Mouse (Mus musculus): ENCODE measurements around the gene Klc2. TPM values are rescaled to one million over a fixed set of nuclear protein-coding genes. Genes with fewer than 3 reads are reported as not detected.
"Not testable (repeated sequence)": the region's sequence is repeated elsewhere in the genome, so short reads cannot be mapped to it uniquely, and the experiment has no call there.

Klc2 gene
- polyA plus RNA-seq, 2 experiments from 2014 or later, result 4.6 to 6.7 TPM

DNA sequence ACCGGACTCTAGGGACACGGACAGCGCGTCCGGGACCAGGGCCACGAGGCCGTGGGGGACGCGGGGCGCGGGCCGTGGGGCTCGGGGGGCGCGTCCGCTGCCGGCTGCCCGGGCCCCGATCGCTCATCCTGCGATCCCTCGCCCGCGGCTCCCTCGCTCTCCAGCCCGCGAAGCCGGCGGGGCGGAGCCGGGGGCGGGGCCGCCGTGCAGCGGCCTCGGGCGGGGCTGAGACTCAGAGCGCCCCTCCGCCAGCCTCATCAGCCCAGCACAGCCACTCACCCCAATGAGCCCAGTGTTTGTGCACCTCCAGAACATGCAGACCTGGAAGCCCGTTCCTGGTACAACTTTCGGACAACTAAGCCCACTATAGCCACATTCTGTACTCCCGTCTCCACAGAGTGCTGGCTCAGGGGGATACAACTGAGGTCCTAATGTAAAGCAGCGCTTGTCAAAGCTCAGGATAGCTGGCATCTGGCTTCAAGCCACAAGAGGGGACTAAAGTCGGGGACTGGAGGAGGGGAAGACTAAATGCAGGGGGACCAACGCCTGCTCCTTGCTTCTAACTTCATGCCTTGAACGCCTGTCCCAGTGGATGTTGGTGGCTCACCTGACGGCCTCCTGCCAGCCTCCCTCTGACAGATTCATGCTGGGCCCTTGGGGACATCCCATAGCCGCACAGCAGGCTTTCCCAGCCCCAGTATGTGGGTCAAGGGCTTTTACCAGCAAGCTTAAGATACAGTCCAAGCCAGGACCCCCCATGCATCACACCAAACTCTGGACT, 19.8 kb downstream of the Klc2 start, which contains the start of gene Cnih2:
Gene Cnih2, minus strand, starts transcription at position 159 of the 781 bp plus-strand sequence.
- peak; percentile 44 for ATAC-seq

DNA sequence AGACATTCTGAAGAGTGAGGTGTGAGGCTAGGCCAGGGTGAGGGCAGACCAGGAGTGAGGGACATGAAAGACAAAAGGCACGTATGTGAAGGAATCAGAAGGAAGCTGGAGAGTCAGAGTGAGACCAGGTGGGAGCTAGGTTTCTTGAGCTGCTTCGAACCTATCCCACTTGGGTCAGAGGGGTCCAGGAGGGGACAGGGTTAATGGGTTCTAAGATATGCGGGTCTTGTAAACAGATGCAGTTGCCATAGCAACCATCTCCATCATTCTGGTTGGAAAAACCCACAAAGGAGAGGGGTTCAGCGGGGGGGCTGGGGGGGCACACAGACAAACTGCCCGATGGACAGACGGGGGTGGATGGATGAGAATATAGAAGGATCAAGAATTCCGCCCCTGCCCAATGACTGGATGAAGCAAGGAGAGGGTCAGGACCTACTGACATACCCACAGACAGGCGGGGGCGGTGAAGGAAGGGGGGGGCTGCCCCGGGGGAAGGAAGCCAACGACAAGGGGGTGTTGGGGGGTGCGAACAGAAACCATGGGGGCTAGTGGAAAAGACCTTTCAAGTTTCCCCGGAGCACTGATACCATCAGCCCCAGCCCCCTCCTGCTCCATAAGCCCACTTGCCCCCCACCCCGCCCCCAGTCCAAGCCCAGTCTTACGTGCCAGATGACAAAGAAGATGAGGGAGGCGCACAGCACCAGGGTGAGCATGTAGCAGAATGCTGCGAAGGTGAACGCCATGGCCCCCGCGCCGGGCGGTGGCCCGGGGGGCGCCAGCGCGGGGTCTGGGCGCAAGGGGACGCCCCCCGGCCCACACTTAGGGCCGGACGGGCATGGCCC, 20.6 kb downstream of the Klc2 start:
- ATAC-seq, result no peak

DNA sequence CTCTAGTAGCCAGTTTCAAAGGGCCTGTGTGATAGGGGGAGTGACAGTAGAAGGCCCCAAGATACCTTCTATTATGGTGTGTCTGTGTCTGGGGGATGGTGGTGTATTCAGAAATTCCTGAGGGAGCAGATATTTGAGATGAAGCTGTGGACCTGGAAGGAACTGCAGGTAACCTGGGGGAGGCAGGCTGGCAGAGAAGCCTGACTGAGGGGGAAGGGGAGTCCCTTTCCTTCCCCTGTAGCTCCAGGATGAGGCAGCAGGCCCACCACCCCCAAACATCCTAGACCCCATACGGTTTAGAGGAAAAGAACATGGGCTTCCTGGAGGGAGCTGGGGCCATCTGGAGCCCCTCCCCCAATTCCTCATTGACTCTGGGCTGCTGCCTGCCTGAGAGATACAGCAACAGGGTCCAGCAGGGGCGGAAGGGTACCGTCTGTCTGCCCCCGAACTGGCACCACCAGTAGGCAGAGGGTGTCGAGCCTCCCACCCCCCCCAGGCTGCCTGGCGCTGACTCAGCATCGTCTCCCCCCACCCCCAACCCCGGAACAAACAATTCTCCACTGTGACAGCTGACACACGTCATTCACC, 22.4 kb downstream of the Klc2 start:
- ATAC-seq, result no peak

DNA sequence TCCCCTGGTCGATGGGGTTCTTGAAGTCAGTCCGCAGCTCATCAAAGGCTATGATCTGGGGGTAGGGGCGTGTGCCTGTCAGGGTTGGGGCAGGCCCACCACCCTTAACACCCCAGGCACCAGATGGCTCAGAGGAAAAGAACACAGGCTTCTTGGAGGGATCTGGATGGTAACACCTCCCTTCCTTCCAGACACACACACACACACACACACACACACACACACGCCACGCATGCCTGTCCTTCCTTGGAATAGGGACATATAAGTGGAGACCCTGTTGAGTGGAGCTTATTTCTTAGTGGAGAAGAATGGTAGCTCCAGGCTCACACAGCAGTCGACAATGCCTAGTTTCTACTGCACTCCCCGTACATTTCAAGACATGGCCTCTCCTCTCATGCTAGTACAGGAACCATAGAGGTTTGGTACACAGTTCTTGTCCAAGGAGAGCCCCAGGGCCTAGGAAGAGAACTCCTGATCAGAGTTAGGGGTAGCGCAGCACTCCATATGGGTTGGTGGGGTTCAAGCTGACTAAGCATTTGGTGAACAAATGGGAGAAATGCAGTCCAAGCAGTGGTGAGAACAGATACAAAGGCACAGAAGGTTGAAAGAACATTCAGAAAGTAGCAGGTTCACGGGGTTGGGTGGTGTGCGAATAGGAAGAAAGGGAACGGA, 23.5 kb downstream of the Klc2 start:
- no peak for ATAC-seq

DNA sequence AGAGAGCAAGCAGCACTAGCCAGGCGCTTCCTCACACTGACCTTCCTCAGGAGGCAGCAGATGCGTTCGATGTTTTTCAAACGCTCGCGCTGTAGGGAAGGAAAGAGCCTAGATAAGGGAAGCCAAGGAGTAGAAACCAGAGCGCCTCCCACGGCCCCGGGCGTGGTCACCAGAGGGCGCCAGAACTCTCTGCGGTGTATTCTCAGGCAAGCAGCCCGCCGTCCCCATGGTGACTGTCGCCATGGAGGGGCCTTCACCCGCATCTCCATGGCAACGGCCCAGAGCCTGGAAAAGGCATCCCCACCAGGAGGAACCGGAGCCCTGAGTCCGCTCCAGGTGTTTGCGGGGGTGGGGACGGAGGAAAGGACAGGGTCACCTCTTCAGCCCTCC, 24.1 kb downstream of the Klc2 start:
- peak; percentile 60 for ATAC-seq

DNA sequence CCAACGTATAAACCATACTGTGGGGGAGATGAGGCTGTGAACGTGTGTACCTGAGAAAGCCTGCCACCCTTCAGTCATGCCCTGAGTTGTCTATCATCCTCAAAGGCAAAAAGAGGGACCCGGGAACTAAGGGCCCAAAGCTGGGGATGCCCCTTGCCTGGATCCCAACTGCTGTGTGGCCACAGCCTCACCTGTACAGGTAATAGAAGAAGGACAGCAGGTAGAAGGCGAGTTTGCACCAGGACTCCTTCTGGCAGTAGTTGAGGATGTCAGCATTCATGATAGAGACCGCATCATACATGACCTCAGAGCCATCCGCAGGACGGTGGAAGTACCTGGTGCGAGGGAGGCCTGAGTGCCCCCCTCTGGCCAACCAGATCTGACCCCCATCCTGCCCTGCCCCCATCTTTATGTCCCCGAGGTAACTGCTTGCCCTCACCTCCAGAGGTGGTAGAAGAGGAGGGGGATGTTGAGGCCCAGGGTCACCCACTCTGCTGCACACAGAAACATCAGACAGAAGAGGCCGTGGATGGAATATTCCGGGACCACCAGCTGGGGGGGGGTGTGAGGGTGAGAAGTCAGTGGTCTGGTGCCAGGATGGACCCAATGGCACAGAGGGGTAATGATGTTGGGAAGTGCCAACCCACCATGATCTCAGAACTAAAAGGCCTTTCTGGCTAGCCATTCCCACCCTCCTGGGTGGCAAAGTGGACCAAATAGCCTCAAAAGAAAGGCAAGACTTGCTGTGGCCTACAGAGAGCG, 24.7 kb downstream of the Klc2 start:
- no peak for ATAC-seq

DNA sequence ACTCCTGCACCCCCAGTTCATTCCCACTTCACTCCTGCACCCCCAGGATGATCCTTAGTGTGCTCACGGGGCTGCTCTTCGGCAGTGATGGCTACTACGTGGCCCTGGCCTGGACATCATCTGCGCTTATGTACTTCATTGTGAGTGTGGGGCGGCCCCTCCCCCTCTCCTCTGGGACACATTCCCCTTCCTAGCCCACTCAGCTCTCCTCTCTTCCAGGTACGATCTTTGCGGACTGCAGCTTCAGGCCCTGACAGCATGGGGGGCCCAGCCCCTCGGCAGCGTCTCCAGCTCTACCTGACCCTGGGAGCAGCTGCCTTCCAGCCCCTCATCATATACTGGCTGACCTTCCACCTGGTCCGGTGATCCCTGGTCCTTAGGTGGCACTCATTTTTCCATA, 26.3 kb downstream of the Klc2 start:
- ATAC-seq, result no peak

DNA sequence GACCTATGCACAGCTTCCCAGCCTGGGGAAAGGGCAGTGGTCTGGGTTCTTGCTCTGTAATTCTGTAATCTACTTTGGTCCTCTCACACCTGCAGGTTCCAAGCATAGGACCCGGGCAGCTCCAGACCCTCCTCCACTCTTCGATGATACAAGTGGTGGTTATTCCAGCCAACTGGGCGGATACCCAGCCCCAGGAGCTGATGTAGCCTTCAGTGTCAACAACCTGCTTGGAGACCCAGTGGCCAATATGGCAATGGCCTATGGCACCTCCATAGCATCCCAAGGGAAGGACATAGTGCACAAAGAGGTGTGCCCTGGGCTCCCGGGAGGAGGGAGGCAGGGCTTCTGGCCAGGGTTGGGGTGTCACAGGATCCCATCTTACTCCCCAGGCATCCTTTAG, 29.0 kb downstream of the Klc2 start:
- ATAC-seq, result no peak

DNA sequence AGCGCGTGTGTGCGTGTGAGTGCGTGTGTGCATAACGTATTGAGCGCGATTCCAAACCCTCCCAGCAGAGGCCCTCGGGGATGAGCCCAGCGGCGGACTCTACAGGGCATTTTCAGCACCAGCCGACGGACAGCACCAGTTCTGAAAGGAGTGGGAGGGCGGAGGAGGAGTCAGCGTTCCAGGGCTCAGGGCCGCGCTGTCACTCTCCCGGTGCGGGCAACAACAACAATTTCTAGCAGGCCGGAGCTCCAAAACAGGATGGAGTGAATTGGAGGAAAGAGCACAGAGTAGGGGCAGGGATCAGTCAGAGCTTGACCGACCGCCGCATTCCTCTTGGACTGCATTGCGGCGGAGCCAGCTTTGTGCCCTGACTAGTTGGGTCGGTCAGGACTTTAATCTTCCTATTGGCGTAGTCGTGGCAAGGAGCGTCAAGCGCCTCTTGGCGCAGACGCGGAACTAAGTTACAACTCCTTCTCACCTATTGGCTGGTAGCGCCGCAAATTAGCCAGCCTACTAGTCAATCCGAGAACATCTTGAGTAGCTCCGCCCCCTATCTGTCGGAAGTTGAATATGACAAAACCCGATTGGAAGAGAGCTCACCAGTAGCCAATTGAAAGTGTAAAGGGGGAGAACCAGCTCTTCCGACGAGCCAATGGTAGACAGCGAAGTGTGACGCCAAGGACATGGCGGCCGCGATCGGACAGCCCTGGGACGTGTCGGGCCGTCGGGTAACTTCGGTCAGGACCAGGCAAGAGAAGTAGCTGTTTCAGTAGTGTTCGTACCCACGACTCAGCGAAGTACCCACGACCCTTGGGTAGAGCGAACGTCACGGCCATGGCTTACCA, 30.3 kb downstream of the Klc2 start, which contains the start of gene Yif1a:
Gene Yif1a, plus strand, starts transcription at position 655 of the 845 bp plus-strand sequence.
- ATAC-seq, result peak; percentile 95

DNA sequence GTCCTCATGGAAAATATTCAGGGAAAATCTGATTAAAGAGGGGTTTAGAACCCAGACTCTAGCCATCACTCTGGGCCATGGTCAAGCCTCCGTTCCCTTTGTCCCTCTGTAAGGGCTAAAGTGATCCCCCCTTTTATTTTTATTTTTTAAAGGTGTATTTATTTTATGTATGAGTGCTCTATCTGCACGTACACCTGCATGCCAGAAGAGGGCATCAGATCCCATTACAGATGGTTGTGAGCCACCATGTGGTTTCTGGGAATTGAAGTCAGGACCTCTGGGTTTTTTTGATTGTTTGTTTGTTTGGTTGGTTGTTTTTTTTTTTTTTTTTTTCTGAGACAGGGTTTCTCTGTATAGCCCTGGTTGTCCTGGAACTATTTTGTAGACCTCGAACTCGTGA, 31.8 kb downstream of the Klc2 start:
- not testable (repeated sequence) for ATAC-seq

DNA sequence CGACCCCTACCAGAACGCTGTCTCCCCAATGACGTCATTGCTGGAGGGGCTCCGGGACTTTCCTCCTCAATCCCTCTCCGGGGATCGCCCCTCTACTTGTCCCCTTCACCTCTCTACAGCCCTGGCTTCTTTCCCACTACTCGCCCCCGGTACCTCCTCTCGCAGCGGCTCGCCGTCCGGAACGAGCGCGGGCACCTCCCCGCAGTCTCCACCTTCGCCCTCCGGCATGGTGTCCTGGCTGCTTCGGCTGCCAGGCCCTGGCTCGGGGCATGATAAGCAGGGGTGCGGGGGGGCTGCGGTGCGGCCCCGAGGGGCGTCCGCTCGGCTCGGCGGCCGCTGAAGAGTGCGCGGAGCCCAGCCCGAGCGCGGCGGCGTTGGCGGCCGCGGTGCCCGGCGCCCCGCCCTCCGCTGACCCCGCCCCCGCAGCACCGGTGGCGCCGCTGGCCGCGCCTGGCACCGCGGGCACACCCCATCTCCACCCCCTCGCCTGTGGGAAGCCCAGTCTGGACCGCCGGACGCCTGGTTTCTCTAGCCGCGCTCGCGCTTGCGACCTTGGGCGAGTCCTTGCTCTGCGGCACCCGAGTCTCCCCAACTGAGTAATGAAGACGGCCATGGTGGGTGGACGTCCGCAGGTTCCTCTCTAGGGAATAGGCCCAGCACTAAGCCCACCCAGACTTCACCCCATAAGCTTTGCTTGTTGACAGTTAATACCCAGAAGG, 33.1 kb downstream of the Klc2 start, which contains the start of gene Tmem151a:
Gene Tmem151a, minus strand, starts transcription at position 387 of the 719 bp plus-strand sequence.
- ATAC-seq, result no peak

DNA sequence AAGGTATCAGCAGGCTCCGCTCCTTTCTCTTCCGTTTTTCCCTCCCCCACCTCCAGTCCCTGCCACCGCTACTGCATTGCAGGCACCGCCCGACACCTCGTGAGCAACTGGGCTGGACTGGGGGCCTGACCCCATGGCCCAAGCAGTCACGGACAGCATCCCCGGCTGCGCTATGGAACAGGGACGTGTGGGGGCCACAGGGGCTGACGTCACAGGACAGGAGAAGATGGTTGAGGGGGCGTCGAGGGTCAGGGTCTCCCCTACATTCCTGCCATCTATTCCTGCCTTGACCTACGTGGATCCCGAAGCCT, 33.6 kb downstream of the Klc2 start:
- no peak for ATAC-seq

DNA sequence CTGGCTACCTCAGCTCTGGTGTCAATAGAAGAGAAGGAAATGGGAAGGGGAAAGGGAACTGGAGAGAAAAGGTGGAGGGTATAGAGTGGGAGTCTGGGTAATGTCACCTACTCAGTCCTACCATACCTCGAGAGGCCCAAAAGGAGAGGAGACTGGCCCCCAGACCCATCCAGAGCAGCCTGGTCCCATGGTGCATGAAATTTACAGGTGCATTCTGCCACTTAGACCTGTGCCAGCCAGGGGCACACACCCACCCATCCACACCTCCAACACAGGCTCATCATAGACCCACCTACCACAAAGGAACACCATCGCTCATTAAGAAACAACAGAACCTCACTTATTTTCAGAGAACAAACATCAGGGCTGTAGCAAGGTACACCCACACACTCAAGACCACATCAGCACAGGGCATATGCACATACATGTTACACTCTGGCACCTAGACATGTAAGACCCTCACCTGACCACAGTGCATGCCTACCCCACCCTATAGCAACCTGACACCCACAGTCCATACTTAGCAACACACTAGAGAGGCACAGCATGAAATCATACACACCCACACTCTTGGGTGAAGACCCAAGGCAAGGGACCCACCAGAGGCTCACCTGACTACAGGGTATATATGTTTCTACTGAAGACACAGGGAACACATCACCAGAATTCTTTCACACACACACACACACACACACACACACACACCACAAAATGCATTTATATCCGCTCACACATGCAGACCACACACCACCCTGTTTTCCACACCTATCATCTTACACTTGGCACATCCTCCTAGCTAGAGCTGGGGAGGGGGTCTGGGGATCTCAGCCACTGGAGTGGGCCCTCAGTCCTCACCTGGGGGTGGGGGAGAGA, 34.2 kb downstream of the Klc2 start:
- no peak for ATAC-seq

DNA sequence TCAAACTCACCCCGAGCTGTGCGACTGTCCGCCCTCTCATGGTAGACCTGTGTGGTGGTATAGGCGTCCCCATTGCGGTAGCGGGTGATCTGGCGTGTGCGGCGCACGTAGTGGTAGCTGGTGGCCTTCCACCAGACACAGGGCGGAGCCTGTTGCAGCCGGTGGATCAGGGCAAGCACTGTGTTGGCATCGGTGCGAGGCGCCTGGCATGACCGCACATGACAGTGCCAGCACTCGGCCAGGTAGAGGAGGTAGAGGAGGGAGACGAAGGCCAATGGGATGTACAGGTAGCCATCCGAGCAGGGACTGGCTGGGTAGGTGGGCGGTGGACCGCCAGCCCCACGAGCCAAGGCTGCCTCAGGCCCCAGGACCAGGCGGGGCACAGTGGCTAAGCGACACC, 35.8 kb downstream of the Klc2 start:
- ATAC-seq, result no peak

DNA sequence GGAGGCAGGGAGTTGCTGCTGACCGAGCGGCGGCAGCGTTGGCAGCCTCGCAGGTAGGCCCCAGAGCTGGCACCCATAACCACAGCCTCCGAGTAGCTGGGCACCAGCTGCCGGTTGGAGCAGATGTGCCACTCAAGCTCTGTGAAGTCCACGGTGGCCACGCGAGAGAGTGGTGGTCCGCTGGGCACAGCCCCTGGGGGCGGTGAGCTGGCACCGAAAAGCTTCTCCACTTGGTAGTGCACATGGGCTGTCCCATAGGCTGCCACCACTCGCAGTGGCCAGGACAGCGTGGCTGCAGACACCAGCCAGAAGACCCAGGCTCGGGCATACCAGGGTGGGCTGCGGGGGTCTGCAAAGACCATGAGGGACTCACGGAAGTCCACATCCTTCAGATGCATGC, 36.4 kb downstream of the Klc2 start:
- ATAC-seq, result no peak

DNA sequence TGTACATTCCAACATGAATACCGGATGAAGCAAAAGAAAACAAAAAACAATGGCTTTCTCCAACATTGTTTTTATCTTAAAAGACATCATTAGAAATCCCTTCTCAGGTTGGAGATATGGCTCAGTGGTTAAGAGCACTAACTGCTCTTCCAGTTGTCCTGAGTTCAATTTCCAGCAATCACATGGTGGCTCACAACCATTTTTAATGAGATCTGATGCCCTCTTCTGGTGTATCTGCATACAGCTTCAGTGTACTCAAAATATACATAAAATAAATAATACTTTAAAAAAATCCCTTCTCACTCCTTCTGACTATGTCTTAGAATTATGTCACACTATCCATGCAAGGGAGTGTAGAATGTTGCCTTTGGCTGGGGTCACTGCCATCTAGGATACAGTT, 39.1 kb downstream of the Klc2 start:
- no peak for ATAC-seq

DNA sequence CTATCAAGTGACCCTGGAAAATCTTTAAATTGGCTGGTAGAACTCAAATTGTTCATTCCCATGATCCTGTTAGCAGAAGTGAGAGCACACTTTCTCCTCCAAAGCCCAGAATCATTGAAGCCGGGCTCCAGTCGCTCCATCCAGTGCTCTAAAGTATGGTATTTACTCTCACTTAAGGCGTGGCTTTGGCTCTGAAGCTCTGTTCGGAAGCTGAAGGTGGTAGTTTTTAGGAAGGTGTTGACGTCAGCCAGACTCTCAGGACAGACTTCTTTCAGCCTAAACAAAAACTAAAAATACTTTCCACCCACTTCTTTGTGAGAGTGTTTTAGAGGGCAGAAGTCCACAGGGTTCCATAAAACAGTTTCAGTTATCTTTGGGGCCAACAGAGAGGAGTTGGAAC, 44.8 kb downstream of the Klc2 start:
- ATAC-seq, result no peak

DNA sequence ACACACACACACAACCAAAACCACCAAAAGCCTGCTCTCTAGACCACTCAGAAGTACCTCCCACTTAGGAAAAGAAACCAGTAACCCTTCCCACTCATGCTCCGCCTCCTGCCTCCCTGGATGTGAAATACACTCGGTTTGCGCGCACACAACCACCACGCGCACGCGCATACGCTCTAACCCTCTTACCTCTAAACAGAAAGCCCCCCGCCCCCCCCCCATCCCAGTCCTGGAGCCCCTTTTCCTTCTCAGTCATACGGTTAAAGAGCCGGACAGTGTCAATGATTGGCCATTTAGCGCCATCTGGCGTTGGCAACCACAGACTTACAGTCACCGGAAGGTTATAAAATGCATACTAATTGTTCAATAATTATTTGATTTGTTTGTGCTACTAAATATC, 45.3 kb downstream of the Klc2 start:
- no peak for ATAC-seq

DNA sequence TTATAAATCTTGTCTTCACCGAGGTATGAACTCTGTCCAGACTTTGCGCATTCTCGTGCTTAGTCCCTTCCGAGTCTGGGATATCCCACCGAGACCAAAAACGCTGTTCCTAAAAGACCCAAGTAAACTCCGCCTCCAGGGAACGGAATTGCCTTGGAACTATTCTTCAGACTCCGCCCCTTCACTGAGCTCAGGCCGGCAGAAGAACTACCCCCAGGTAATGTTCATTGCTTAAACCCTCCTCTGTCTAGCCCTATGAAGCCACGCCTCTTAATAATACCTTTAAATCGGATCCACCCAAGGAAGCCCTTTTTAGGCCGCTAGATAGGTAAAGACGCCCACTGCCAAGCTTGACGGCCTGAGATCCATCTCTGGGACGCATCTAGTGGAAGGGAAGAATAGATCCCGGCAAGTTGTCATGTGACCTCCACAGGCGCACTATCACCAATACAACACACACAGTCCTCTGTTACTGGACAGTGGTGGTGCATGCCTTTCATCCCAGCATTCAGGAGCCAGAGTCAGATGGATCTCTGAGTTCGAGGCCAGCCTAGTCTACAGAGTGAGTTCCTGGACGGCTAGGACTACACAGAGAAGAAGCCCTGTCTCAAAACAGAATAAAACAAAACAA, 45.9 kb downstream of the Klc2 start:
- no peak for ATAC-seq

Data from activated CD4-positive, CD25-positive, alpha-beta regulatory T cell, adult 4 months (primary cell).